Mouse (Mus musculus) testis, adult 2 months (tissue): ENCODE data around the gene Smyd5.

Experiments used
- CTCF ChIP-seq: fragments of 200-500 bp; IDR thresholded peaks from 2 replicates; pipeline ENCODE4 v1.5.1; 2012; ENCODE audit warnings: low read depth, mild to moderate bottlenecking, inconsistent platforms, low read length, moderate library complexity; ENCODE audit not compliant: control insufficient read depth, insufficient read depth, insufficient replicate concordance
- POLR2A ChIP-seq: fragments of 200-500 bp; IDR thresholded peaks from 2 replicates; pipeline ENCODE4 v1.6.1; 2012; ENCODE audit warnings: low read depth, mild to moderate bottlenecking, inconsistent platforms, low read length, moderate library complexity; ENCODE audit not compliant: control insufficient read depth

- TF ChIP-seq POLR2A (no peak), CTCF (no peak)
These were observed 2.1 kb downstream of the Smyd5 start for GRCm38 (mm10) chr6:85433865-85434264.
